Mouse (Mus musculus) adrenal gland, postnatal 14 days (tissue): ENCODE data around the gene Fam193a. TPM values are rescaled to one million over a fixed set of nuclear protein-coding genes. Genes with fewer than 3 reads are reported as not detected.
A peak's percentile ranks its signal among the peaks of the same experiment; 100 is the strongest.

Experiments
- DNase-seq: peaks from one replicate; pipeline ENCODE4 v3.0.0; 2021; ENCODE audit warnings: mixed read lengths
- total RNA-seq: library from RNA; stranded (reverse); gene quantifications from 2 replicates; pipeline ENCODE4 v1.2.3, GENCODE M21; 2021

The Fam193a gene
- total RNA-seq, 1 experiment from 2014 or later = 30.4 TPM

DNA sequence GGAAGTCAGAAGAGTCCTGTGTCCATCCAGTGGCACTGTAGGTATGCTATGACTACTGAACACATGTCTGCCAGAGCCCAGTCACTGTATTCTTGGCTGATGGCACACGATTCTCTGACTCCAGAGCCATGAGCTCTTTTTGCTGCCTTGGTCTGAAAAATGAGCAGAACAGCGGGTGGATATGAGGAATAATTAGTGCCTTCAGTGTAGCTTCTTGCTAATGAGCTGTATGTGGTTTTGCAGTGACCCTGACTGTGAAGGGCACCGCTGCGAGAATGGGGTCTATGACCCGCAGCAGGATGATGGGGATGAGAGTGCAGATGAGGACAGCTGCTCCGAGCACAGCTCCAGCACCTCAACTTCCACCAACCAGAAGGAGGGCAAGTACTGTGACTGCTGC, 92.1 kb downstream of the Fam193a start:
- no peak for DNase-seq

DNA sequence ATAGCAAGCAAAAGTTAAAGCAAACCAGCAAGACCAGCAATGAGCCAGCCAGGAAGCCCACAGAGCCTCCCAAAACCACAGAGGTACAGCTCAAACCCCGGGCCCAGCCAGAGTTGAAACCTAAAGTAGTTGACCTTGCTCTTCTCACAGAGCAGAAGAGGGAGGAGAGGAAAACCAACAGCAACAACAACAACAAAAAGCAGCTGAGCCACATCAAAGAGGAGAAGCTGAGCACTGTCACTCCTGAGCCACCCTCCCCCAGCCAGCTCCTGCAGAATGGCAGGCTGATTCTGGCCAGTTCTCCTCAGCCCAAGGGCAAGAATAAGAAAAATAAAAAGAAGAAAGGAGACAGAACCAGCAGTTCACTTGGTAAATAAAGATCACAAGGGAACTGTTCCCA, 96.3 kb downstream of the Fam193a start:
- peak; percentile 35 for DNase-seq

DNA sequence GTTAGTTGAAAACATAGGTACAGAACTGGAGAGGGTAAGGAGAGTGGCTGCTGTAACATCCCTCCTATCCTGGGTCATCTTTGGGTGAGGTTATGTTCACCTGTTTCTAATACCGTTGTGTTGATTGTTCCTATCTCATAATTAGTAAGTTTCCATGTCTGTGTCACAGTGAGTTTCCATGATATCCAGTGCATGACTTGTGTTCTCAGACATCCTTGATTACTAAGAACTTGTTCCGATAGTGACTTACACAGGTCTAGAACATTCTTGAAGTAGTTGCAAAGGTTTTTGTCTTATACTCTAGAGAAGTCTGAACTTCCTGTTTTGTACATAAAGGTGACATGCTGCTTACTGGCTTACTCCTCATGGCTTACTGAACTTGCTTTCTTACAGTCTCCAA, 96.9 kb downstream of the Fam193a start:
- DNase-seq = no peak

DNA sequence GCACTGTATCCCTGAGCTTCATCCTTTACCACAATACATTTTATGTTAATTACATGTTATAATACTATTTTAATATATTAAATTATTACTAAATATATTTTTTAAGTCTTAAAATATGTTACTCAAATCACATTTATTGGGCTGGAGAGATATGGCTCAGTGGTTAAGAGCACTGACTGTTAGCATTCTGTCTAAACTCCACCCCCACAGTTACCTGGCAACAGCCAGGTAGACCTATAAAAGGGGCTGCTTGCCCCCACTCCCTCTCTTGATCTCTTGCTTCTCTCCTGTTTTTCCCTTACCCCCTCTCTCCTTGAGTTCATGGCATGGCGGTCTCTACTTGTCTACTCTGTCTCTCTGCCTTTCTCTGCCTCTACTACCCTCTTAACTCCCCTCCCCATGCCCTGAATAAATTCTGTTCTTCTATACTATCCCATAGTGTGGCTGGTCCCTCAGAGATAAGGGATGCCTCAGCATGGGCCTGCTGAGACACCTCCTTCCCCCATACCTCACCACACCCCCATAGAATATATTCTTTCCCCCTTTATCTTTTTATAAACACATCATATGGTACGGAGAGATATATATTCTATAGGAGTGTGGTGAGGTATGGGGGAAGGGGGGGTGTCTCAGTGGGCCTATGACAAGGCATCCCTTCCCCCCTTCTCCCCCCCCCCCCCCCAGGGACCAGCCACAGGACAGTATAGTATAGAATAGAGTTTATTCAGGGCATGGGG, 98.5 kb downstream of the Fam193a start:
- no peak for DNase-seq

DNA sequence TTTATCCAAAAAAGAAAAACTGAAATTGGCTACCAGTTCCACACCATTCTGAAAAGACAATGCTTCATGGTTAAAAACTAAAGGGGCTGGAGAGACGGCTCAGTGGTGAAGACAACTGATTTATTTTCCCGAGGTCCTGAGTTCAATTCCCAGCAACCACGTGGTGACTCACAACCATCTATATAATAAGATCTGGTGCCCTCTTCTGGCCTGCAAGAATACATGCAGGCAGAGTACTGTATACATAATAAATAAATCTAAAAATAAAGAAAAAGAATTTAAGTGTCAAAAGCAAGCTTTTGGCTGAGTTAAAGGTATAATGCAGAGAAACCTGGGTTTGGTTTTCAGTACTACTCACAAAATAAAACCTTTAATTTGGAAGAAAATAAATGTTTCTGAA, 111.2 kb downstream of the Fam193a start:
- no peak for DNase-seq

DNA sequence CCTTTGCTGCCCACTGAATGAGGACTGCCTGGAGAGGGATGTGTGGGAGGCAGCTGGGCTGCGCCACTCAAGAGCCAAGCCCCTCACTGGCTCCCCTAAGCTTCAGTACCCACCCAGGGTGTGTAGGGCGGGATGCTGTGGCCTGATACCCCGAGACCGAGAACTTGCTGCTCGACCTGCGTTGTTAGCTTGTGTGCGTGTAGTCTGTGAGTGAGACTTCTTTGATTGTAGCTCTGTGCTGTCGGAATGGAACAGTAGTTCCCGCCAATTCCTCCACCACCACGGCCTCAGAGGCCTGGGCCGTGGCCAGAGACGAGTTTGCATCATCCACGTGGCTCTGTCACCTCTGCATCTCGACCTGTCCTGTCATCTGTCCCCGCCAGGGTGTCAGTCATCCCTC, 116.0 kb downstream of the Fam193a start:
- no peak for DNase-seq

DNA sequence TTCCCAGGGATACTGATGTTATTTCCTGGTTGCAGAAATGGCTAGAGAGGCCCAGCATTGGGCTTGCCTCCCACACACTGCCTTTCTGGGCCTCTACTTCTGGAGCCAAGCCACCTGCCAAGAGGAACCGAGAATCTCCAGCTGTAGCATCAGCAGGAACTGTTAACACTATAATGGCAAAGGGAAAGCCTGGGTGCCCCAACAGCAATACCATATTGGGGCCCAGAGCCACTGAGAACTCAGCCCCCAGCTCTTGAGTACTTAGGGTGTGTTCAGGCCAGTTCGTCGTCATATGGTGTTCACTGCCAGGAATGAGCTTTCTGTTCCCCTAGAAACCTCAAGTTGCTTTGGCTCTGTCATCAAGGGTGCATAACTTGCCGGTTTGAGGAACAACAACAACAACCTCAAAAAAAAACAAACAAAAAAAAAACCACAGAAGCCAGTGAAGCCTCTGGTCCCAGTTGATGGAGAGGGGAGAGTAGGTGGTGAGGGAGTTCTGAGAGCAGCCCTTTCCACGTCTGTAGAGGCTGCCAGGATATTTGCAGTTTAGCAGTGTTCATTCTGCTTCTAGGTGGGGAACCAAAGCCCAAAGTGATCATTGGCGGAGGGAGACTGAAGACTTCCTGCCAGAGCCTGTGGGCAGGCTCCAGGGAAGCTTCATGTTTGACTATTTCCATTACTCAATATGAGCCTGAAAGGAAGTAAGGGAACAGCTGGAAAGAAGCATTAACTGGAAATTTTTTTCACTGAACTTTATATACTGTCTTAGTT, 117.8 kb downstream of the Fam193a start:
- DNase-seq = no peak

DNA sequence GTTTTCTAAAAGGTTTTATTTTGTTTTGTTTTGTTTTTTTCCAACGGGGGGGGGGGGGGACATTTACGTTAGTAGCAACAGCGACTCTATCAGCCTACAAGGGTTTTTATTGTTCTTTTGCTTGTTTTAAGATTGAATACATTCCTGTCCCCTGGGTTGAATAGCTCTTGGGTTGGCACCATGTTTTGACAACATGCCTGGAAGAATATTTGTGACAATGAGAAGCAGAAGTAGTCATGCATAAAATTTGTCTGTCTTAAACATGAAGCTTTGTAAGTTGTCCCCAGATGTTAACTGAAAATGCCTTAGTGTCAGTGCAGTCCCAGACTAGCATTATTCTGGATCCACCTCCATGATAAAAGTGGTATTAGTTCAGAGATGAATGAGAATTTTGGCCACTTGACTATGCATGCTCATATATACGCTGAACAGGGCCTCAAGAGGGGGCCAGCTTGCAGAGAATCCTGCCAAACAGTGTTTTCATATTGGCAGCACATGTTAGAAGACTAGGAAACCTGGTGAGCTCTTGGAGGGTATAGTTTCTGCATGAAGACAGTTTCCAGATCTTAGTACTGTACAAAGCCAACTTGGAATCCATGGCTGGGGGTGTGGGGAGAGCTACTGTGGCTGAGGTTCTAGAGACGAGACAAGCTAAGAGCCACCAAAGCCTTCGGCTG, 119.1 kb downstream of the Fam193a start:
- no peak for DNase-seq

DNA sequence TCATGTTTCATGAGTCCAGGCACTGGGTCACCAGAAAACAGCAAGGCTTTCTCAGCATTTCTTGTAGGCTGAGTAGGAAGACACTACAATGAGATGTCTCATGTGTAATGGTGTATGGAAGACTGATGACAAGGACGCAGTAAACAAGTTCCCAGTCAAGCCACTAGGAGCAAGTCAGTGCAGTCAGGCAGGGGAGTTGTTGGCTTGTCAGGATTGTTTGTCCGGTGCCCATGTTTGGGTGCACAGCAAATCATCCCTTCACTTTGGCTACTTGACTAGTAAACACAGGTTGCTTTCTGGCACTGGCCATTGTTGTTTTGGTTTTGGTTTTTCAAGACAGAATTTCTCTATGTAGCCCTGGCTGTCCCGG, 119.7 kb downstream of the Fam193a start:
- DNase-seq = no peak

DNA sequence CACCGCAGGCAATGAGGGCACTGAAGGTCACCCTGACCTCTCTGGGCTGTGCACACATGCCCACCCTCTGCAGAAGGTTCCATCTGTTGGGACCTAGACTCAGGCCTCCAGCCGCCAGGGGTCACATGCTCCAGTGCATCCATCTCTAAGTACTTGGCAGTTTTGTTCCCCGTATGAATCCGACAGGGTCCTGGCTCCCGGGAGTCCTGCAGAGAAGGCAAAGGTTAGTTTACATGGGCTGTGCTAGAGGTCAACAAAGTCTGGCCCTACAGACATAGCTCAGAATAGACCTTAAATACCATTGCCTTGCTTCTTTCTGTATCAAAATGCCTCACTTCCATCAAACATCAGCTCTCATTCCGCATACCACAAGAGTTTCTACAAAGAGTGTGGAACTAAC, 127.0 kb downstream of the Fam193a start:
- DNase-seq = no peak

DNA sequence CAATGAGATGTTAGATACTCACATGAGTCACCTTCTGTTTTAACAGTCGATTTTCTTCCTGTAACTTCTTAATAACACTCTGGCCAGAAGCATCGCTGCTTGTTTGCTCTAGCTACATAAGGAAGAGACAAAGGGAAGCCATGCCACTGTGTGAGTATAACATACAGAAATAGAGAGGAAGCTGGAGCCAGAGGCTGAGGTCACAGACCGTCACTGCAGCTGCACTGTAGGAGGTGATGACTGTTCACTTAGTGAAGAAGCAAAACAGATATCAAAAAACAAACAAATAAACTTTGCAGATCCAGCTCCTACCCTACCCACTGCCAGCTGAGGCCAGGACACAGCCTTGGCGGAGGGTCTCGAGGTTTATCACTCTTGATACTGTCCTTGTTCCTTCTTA, 131.2 kb downstream of the Fam193a start:
- DNase-seq = no peak

DNA sequence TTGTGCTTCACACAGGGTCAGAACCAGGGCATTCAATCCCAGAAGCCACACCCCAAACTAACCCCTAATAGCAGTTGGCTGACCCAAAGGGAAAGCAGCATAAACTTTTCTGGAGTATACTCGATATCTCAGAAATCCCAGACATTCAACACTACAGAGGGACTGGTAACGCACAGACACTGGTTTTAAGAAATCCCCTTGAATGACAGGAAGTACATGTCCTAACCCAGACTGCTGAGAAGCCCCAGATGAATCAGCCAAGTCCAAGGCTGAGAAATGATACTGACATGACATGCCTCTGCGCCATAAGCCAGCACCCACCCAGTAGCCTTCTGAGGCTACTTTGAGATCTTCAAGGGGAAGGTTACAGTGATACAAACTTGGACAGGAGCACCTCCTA, 131.9 kb downstream of the Fam193a start:
- no peak for DNase-seq

DNA sequence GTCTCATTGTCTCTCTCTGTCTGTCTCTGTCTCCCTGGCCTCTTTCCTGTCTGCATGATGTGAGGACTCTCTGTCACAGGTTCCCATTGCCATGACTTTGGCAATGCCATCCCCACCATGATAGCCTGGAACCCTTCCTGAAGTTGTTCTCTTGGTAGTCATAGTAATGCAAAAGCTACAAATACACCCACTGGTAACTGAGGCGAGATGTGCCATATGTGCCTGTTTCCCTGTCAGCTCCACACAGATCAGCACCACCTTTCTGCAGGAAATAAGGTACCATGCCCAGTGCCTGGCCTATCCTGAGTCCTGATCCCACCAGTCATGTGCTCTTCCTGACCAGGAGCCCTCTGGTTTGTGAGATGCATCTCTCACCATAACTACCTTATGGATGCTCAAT, 132.7 kb downstream of the Fam193a start:
- no peak for DNase-seq

DNA sequence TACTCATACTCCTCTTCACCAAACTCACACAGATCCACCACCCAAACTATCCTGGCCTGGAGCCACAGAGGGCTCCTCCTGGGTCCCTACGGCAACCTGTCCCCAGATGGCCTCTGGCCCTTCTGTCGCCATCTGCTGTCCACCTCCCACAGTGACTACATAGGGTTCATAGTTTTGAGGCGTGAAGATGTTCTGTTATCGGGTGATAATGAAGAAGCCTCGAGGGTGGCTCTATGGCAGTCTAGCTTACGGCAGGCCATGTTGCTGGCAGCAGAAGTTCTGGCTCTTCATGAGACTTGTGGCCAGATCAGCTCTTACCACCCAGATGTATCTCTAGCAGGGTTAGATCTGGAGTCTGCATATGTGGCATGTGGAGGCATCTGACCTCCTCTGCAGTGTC, 133.1 kb downstream of the Fam193a start:
- DNase-seq = no peak

DNA sequence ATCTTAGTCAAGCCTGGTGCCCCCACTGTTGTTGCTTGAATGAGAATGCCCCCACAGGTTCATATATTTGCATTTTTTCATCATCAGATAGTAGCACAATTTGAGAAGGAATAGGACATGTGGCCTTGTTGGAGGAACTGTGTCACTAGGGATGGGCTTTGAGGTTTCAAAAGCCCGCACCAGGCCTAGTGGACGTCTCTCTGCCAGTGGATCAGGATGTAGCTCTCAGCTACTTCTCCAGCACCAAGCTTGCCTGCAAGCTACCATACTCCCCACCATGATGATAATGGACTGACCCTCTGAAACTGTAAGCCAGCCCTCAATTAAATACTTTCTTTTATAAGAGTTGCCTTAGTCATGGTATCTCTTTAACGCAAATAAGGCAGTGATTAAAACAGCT, 142.8 kb downstream of the Fam193a start:
- DNase-seq = no peak

DNA sequence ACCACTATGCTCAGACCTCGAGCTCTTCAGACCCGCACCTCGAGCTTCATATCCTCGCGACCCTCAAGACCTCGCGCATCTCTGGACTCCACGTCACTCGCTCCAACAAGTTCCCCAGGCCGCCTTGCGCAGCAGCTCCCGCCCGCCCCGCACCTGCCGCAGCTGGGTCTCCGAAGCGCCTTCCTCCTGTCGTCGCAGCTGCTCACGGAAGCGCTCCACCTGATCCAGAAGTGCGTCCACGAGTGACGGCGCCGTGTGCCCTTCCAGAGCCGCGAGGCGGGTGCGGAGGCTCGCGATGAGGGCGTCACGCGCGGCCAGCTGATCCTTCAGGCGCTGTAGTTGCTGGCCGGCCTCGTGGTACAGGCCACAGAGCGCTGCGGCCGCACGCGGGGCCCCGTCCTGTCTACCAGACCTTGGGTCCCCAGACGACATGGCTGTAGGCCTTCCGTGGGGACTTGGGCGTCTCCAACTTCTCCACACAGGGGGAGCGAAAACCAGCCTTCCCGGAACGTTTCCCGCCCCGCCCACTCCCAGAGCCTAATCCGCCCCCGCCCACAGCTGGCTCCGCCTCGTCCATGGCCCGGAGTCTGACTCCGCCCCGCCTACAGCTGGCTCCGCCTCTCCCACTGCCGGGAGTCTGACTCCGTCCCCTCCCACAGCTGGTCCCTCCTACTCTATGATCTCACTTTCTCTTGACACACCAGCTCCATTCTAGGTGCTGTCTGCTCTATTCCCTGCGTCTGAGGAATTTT, 143.9 kb downstream of the Fam193a start, which contains the start of gene Tnip2:
Gene Tnip2 (minus strand): TSS at position 526 of the 752 bp plus-strand sequence.
- peak; percentile 99 for DNase-seq

DNA sequence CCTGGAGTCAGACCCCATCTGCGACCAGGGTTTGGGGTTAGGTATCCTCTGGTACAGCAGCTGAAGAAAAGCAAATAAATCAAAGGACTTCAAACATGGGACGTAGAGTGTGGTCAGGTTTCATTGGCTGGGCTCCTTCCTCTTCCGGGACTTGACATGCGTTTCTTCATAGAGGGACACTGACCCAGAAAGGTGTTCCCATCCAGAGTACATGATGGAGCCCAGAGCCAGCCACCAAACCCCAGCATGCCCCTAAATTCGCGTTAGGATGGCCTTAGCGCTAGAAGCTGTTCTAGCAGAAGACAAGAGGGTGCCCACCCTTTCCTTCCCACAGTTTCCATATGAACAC, 144.5 kb downstream of the Fam193a start:
- no peak for DNase-seq

DNA sequence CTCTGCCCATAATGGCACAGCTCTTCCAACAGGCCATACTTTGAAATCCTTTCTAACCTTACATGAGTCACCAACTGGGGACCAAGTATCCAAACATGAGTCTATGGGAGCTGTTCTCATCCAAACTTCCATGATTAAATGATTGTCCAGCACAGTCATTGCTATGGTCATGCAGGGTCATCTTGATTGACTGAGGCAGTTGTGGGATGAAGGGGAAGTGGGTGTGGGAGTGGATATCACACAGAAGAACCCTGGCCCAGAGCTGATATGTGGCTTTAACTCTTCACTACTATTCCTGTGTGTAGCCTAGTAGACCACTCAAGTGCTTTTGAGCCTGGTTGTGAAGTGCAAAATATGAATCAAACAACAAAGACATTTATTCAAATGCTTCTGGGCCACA, 145.4 kb downstream of the Fam193a start:
- DNase-seq = no peak

DNA sequence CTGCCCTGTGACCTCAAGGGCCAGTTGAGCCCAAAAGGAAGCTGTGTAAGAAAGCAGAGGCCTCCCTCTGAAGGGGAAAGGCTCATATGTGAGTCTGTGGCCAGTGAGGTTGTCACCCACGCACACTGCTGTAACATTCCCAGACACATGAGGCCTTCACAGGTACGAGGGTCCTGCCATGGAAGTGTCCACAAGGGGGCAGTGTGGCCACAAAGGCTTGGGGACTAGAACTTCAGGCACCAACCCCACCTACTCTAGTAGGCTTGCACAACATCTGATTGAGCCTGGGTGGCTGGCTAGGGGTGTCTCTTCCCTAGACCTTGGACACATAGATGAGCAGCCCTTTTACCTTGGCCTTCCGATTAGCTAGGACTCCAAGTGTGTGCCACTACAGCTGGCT, 148.2 kb downstream of the Fam193a start:
- peak; percentile 91 for DNase-seq

DNA sequence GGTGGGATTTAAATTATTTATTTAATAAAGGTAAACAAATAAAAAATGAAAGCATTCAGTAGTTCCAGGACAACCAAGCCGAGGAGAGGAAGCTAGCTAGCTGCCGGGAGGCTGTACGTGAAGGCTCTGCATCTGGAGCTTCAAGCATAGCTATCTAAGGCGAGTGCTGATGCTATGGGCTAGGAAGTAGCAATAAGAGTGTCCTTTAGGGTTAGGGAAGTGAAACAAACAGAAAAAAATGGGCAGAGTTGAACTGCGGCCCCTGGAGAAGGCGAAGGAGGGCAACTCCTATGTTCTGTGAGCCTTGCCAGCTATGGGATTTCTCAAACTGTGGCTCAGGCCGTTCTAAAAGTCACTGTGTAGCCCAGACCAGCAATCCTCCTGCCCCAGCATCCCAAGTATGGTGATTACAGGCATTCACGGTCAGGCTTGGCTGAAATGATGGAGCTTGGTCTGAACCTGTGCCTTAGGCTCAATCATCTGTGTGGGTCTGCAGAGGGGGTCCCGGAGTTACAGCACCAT, 149.7 kb downstream of the Fam193a start:
- DNase-seq = no peak

DNA sequence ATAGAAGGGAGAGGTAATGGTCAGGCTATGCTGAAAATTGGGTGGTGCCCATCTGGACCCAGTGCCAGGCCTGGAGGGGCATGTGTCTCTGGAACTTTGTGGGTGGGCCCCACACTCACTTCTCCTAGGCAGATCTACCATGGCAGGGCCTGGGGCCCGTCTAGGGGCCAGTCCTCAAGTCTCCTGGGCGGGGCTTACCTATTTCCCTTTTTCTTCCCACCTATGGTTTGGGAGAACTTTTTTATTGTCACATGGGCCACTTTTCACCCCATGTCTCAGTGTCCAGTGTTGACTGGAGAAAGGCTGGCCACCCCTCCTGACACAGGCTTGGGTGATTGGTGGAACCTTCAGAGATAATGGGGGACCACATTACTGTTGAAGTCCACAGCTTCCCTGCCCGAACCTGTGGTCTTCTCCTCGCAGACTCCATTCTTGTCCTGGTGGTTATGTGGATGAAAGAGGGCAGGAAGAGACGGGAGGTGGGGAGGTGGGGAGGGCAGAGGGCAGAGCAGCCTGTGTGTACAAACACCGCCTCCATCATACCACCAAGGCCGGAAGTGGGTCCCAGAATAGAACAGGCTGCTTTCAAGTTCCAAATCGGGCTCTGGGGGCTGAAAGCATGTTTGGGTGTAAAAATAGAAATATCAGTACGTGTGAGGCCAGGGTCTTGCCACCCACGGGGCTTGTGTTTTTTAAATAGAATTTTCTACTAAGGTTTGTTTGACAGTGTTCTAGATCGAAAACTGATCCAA, 150.9 kb downstream of the Fam193a start:
- no peak for DNase-seq

DNA sequence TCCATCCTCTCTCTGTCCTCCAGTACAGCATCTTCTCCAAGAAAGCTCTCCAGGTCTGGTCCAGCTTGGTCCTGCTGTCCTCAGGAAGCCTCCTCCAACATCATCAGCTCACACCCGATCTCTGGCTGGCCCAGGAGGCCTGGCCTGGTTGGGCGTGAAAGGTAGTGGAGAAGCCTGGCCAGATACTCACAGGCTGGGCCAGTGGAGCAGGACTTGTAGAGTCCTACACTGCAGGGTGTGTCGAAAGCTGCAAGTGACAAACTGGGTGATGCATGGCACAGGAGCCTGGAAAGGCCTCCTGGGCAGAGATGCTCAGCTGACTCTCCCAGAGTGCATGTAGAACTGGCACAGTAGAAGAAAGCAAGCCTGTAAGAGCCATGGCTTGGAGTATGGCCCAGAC, 151.6 kb downstream of the Fam193a start:
- DNase-seq = no peak
